Mouse (Mus musculus) testis, adult 2 months (tissue): ENCODE data around the gene Trim9.

Experiments
- CTCF ChIP-seq: fragments of 200-500 bp; IDR thresholded peaks from 2 replicates; pipeline ENCODE4 v1.5.1; 2012; ENCODE audit warnings: low read depth, mild to moderate bottlenecking, inconsistent platforms, low read length, moderate library complexity; ENCODE audit not compliant: control insufficient read depth, insufficient read depth, insufficient replicate concordance
- POLR2A ChIP-seq: fragments of 200-500 bp; IDR thresholded peaks from 2 replicates; pipeline ENCODE4 v1.6.1; 2012; ENCODE audit warnings: low read depth, mild to moderate bottlenecking, inconsistent platforms, low read length, moderate library complexity; ENCODE audit not compliant: control insufficient read depth

DNA sequence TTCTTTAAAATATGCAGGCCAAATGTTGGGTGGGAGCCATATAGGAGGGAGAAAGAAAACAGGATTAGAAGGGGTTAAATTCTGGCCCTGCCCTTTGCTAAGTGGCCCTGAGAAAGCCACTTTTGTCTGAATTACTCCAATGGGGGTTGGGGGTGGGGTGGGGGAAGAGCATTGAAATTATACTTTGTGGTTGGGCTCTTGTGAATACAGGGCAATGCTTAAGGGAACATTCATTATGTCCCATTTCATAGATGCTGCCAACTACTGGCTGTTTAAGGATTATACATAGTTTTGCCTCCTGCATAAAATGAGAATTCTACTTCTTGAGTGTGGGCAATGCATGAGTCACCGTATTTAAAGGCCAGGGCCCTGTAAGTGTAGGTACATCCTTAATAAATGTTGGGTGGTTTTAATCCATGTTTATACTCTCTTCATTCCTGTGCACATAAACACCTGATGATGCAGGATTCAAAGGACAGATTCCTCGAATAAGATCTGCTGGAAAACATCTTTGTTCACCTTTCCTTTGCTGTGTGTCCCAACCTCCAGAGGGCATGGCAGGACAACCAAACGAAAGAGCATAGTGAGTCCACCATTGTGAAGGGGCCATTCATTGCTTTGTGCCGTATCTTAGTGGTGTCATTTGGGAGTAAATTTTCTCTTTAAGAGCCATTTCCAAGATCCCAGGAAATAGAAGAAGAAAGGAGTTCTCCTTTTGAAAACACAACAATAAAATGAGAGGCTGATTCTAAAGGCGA is 53.3 kb downstream of the Trim9 start:
- no peak for TF ChIP-seq CTCF
- TF ChIP-seq POLR2A: no peak
